Mouse (Mus musculus) embryo, embryonic 10.5 days (tissue): ENCODE measurements around the gene Sgk2.

Experiments
- DNase-seq: peaks from one replicate; pipeline ENCODE4 v3.0.0-alpha.2; 2015; ENCODE audit warnings: low spot score

Gene Sgk2

GRCm38 (mm10) chr2:163060630-163061029, 73.5 kb downstream of the Sgk2 start:
- DNase-seq: no peak

GRCm38 (mm10) chr2:163061203-163062118, 74.3 kb downstream of the Sgk2 start:
- DNase-seq: no peak

DNA sequence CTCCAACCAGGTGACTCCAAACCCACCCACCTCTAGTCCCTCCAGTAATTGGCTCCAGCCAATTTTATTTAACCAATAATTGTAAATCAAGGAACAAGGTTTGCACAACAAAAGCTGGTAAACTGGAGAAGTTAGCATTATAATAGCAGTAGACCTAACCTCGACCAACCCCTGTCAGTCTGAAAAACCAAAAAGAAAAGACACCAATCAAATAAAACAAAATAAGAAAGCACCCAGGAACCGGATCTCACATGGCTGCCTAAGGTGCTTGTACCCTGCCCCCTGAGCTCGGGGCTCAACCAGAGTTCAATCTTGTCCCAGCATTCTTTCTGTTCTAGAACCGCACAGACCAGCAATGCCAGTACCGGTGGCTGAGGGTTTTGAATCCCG, 75.0 kb downstream of the Sgk2 start:
- no peak for DNase-seq
